Mouse (Mus musculus): ENCODE measurements at regions not wholly inside any gene's neighbourhood (a gene's known extent, or its start where the extent isn't known, plus 50 kb on each side); places are given as distances from the start of the nearest gene placed in this dataset.

DNA sequence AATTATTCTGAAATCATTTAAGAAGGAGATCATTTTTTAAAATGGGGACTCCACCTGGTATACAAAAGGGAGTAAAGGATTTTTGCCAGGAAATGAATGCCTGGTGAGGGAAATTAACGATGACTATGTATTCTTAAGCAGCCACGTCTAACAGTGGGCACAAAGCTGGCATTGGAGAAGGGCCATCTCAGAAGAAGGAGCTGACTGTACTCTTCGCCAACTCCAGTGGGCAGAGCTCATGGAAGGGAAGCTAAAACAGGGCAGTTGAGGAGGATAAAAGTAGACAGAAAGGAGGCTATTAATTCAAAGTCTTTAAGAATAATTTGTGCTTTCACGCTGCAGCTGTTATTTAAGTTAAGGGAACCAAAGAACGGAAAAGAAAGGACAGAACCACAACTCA, 294.2 kb downstream of the H2al1n start:
- peak; percentile 9 to 62 for DNase-seq (ENCODE audit: low spot score in 2 of 2)
